Comparison of ENCODE assay signal across 8 mouse cellular contexts in genomic region chr11:88197153-88197576, GRCm38 (mm10). TPM values are rescaled to one million over a fixed set of nuclear protein-coding genes. Genes with fewer than 3 reads are reported as not detected.
DNase-seq lines count a peak whose midpoint lies in the region; ATAC-seq and TF ChIP-seq lines count a peak whose summit lies in the region.

No protein-coding gene starts in this region.

- no peaks in the 10 kb centered on the region for H3K9me3 ChIP-seq in hindbrain, embryonic 16.5 days (ENCODE audit: control insufficient read depth, low read length)
- H3K9me3 ChIP-seq in lung, embryonic 14.5 days (ENCODE audit: low read depth, low read length) = no peaks in the 10 kb centered on the region

- H3K27ac ChIP-seq in gastrocnemius, adult 2 months = peak overlapping the region; percentile 71
- H3K27ac ChIP-seq in hindbrain, embryonic 16.5 days (ENCODE audit: low read depth, low read length) = no peak overlapping the region
- H3K27ac ChIP-seq in lung, embryonic 14.5 days (ENCODE audit: low read depth) = no peak overlapping the region

- H3K4me3 ChIP-seq in gastrocnemius, adult 2 months = no peak overlapping the region
- H3K4me3 ChIP-seq in hindbrain, embryonic 16.5 days (ENCODE audit: low read length) = no peak overlapping the region
- H3K4me3 ChIP-seq in lung, embryonic 14.5 days (ENCODE audit: low read depth, low read length) = no peak overlapping the region

- TF ChIP-seq CTCF in gastrocnemius, adult 2 months (IDR thresholded peaks at IDR 0.05) = peak; percentile 52
- peak; percentile 84 for TF ChIP-seq CTCF in lung, embryonic 14.5 days (IDR thresholded peaks at IDR 0.05; ENCODE audit: low read depth)

- H3K9ac ChIP-seq in hindbrain, embryonic 16.5 days (ENCODE audit: low read depth, low read length) = no peak overlapping the region
- no peak overlapping the region for H3K9ac ChIP-seq in lung, embryonic 14.5 days

- ATAC-seq in hindbrain, embryonic 16.5 days = peak; percentile 18; the same call in 1 of the 2 replicates
- peak; percentile 3; the same call in 1 of the 2 replicates for ATAC-seq in lung, embryonic 14.5 days (ENCODE audit: insufficient read depth)

- H3K36me3 ChIP-seq in hindbrain, embryonic 16.5 days (ENCODE audit: control insufficient read depth, insufficient read depth, low read length) = no peaks in the 10 kb centered on the region
- H3K36me3 ChIP-seq in lung, embryonic 14.5 days (ENCODE audit: insufficient read depth) = no peaks in the 10 kb centered on the region

- peak; percentile 54 for DNase-seq in gastrocnemius, adult 2 months
- DNase-seq in gastrocnemius, adult 8-10 months (ENCODE audit: low spot score in 2 of 2) = no peak
- DNase-seq in urinary bladder, postnatal 14 days (ENCODE audit: low spot score) = peak; percentile 66
- DNase-seq in urinary bladder, postnatal 10 days (ENCODE audit: low spot score) = no peak
- DNase-seq in embryo, embryonic 10.5 days (ENCODE audit: low spot score) = peak; percentile 84
- DNase-seq in lung, embryonic 14.5 days = peak; percentile 98
- DNase-seq in retina, postnatal 7 days (ENCODE audit: low read depth, low spot score) = peak; percentile 76

- H3K27me3 ChIP-seq in hindbrain, embryonic 16.5 days (replicated peaks; ENCODE audit: control insufficient read depth, insufficient read depth, low read length) = peaks cover 14% of the 10 kb centered on the region
- peaks cover 24% of the 10 kb centered on the region for H3K27me3 ChIP-seq in lung, embryonic 14.5 days (ENCODE audit: insufficient read depth, low read length)

- WGBS in hindbrain, embryonic 16.5 days = 7% methylated on average over 2 of the region's 2 CpGs
- WGBS in lung, embryonic 14.5 days = 2% methylated on average over 2 of the region's 2 CpGs

- H3K4me1 ChIP-seq in hindbrain, embryonic 16.5 days (ENCODE audit: control insufficient read depth, insufficient read depth, low read depth, low read length) = no peaks in the 10 kb centered on the region; the same call in 1 of the 2 replicates
- H3K4me1 ChIP-seq in lung, embryonic 14.5 days (ENCODE audit: insufficient read depth) = peaks cover 9% of the 10 kb centered on the region; the same call in 1 of the 2 replicates

- no peak overlapping the region for H3K4me2 ChIP-seq in hindbrain, embryonic 16.5 days (ENCODE audit: low read length)
- H3K4me2 ChIP-seq in lung, embryonic 14.5 days = no peak overlapping the region

- intact Hi-C loops in gastrocnemius, adult 2 months (cut with DNase I) = loop anchor here (5.0 kb wide), 1 partner anchor 220 kb away; no protein-coding TSS in a partner anchor

RNA-seq across cellular contexts. Expression of gene Mrps23, which starts 7.0 kb away (rescaled TPM):
- 100 to 1,000 TPM; 122 to 144 TPM for total RNA-seq in gastrocnemius, adult 2 months (2021)
- total RNA-seq in gastrocnemius, adult 8-10 months (2022) = 100 to 1,000 TPM; 119 to 149 (median 140) TPM
- polyA plus RNA-seq in hindbrain, embryonic 16.5 days (2015; fragmentation: Nextera tagmentation; extraction: Ambion mirVana) = 61.1 and 68.8 TPM in 2 replicates
- polyA plus RNA-seq in lung, embryonic 14.5 days (2014; fragmentation: Nextera tagmentation; extraction: Ambion mirVana) = 55.1 and 57.6 TPM in 2 replicates

Comparison
In these comparisons a context has a peak if more than half of its experiments do, and no peak if none do; other contexts are left out.
1. DNase-seq: peak in gastrocnemius, adult 2 months (single experiment), urinary bladder, postnatal 14 days (single experiment), embryo, embryonic 10.5 days (single experiment), lung, embryonic 14.5 days (single experiment) and retina, postnatal 7 days (single experiment); none in gastrocnemius, adult 8-10 months (0 of 2) and urinary bladder, postnatal 10 days (single experiment).